Mouse (Mus musculus) ES-Bruce4 (cell line): ENCODE measurements around the gene Fabp6. TPM values are rescaled to one million over a fixed set of nuclear protein-coding genes. Genes with fewer than 3 reads are reported as not detected.

Experiments
- H3K27ac ChIP-seq: 2 replicates; pipeline ENCODE4 v1.5.1; 2012; ENCODE audit warnings: low read length, inconsistent platforms; ENCODE audit not compliant: insufficient read depth
- H3K27me3 ChIP-seq: 2 replicates; pipeline ENCODE4 v1.6.1; 2012; ENCODE audit warnings: mild to moderate bottlenecking, low read length, inconsistent platforms; ENCODE audit not compliant: control insufficient read depth, poor library complexity, insufficient read depth, severe bottlenecking
- H3K36me3 ChIP-seq: 2 replicates; pipeline ENCODE4 v1.6.1; 2012; ENCODE audit warnings: inconsistent platforms, mild to moderate bottlenecking, low read length, moderate library complexity; ENCODE audit not compliant: control insufficient read depth, poor library complexity, insufficient read depth, severe bottlenecking
- H3K4me1 ChIP-seq: one replicate; pipeline ENCODE4 v1.8.1; 2011; ENCODE audit warnings: low read length; ENCODE audit not compliant: control insufficient read depth, insufficient read depth
- H3K4me3 ChIP-seq: 2 replicates; pipeline ENCODE4 v1.5.1; 2011; ENCODE audit warnings: low read depth, mild to moderate bottlenecking, low read length
- H3K9ac ChIP-seq: 2 replicates; pipeline ENCODE4 v1.6.1; 2012; ENCODE audit warnings: low read depth, mild to moderate bottlenecking, inconsistent platforms; ENCODE audit not compliant: poor library complexity, severe bottlenecking
- H3K9me3 ChIP-seq: replicated peaks from 2 replicates; pipeline ENCODE4 v1.6.1; 2012; ENCODE audit warnings: mild to moderate bottlenecking, low read length, inconsistent platforms; ENCODE audit not compliant: control insufficient read depth, poor library complexity, insufficient read depth, severe bottlenecking
- CTCF ChIP-seq: IDR thresholded peaks from one replicate; pipeline ENCODE4 v1.8.1; 2011; ENCODE audit warnings: low read depth, low read length
- EP300 ChIP-seq: IDR thresholded peaks from 2 replicates; pipeline ENCODE4 v1.6.1; 2011; ENCODE audit warnings: low read depth, low read length; ENCODE audit not compliant: insufficient read depth
- POLR2A ChIP-seq: IDR thresholded peaks from one replicate; pipeline ENCODE4 v1.8.1; 2011; ENCODE audit warnings: low read length; ENCODE audit not compliant: insufficient read depth
- polyA plus RNA-seq: library from polyadenylated mRNA; stranded (reverse); fragments of >200 nt; gene quantifications from 2 replicates; pipeline ENCODE4 v1.2.4, GENCODE M21; 2011; ENCODE audit warnings: low read depth; ENCODE audit not compliant: missing spikeins, insufficient read depth, insufficient read length

Fabp6 gene
- polyA plus RNA-seq, result not detected in 2 replicates

DNA sequence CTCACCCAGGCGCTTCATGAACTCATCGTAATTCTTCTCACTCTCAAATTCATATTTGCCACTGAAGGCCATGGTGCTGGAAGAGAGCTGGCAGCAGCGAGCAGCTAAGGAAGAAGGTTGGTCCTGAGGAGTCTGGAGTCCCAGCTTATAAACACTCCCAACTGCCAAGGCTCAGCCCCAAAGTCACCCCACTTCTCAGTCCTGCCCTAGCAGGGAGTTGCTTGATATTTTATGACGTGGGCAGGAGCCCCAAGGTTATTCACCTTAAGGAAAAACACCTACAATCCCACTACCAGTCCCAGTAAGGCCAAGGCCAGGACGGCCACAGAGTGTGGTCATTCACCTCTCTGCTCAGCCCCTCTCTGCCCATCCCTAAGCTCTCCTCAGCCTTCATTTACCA, at the start of gene Fabp6:
Gene Fabp6 (minus strand): TSS at position 101 of the 400 bp plus-strand sequence.
- no peak within 1 kb of the TSS for H3K9ac ChIP-seq
- TF ChIP-seq EP300, result no peak
- TF ChIP-seq CTCF, result no peak
- no peak for TF ChIP-seq POLR2A
- H3K4me3 ChIP-seq, result no peak within 1 kb of the TSS
- H3K4me1 ChIP-seq, result no peaks in the 10 kb centered on the region
- no peak within 1 kb of the TSS for H3K27ac ChIP-seq
- no peaks in the 10 kb centered on the region for H3K9me3 ChIP-seq
- H3K36me3 ChIP-seq, result no peaks in the 10 kb centered on the region
- H3K27me3 ChIP-seq, result no peaks in the 10 kb centered on the region

DNA sequence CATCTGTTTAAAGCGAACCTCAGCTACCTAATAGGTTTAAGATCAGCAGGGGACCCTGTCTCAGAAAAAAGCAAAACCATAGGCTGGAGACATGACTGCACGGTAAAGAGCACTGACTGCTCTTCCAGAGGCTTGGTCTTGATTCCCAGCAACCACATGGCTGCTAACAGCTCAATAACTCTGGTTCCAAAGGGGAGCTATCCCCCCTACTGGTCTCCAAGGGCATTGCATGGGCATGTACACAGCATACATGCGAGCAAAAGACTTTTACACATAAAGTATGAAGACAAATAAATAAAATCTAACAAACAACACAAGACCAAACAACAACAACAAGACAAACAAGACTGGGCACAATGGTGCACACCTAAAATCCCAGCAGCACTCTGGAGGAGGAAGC, 43.9 kb upstream of the Fabp6 start:
- H3K9ac ChIP-seq, result no peak overlapping the region
- no peak overlapping the region for H3K4me3 ChIP-seq
- H3K36me3 ChIP-seq, result no peaks in the 10 kb centered on the region
- H3K27ac ChIP-seq, result no peak overlapping the region
- no peaks in the 10 kb centered on the region for H3K4me1 ChIP-seq
- TF ChIP-seq CTCF (peak; percentile 39), EP300 (no peak)
- H3K9me3 ChIP-seq, result peaks cover 1% of the 10 kb centered on the region; the same call in 1 of the 2 replicates
- no peaks in the 10 kb centered on the region for H3K27me3 ChIP-seq

DNA sequence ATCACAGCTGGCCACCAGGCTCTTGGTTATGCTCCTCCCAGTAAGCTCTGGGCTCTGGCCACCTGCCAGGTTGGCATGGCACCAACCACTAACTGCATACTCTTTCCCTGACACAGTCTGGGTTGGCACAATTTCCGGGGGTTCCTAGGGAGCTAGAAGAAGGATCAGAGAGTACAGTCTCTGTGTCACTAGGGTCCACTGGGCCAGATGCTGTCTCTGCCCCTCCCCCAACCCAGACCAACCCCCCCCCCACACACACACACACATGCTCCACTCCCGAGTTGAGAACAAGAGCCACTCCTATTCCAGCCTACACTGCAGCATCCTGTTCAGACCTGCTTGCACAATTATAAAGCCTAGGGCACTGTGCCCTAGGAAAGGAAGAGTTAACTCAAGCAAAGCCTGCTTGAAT, 41.8 kb upstream of the Fabp6 start:
- Histone ChIP-seq H3K27me3 (no peaks in the 10 kb centered on the region), H3K9me3 (peaks cover 19% of the 10 kb centered on the region), H3K27ac (no peak overlapping the region), H3K9ac (no peak overlapping the region), H3K4me3 (no peak overlapping the region), H3K4me1 (no peaks in the 10 kb centered on the region), H3K36me3 (no peaks in the 10 kb centered on the region)
- TF ChIP-seq EP300, result no peak
- TF ChIP-seq CTCF, result no peak
- TF ChIP-seq POLR2A, result no peak

DNA sequence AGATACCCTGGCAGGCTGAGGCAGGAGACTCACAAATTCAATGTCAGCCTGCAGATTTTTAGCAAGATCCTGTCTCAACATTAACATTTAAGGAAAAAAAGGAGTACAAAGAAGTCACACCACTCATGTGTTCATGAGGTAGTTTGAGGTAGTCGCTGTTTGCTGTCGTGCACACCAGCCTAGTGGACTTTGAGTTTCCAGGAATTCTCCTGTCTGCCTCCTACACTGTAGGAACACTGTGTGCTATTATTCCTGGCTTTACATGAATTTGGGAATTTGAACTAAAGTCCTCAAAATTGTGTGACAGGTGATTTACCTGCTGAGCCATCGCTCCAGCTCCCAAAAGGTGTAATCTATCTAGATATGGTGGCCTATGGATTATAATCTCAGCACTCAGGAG, 37.1 kb upstream of the Fabp6 start:
- no peaks in the 10 kb centered on the region for H3K4me1 ChIP-seq
- no peaks in the 10 kb centered on the region for H3K27me3 ChIP-seq
- H3K4me3 ChIP-seq, result no peak overlapping the region
- H3K27ac ChIP-seq, result no peak overlapping the region
- peaks cover 19% of the 10 kb centered on the region for H3K9me3 ChIP-seq
- no peaks in the 10 kb centered on the region for H3K36me3 ChIP-seq
- H3K9ac ChIP-seq, result no peak overlapping the region
- no peak for TF ChIP-seq EP300
- no peak for TF ChIP-seq POLR2A
- TF ChIP-seq CTCF, result no peak

DNA sequence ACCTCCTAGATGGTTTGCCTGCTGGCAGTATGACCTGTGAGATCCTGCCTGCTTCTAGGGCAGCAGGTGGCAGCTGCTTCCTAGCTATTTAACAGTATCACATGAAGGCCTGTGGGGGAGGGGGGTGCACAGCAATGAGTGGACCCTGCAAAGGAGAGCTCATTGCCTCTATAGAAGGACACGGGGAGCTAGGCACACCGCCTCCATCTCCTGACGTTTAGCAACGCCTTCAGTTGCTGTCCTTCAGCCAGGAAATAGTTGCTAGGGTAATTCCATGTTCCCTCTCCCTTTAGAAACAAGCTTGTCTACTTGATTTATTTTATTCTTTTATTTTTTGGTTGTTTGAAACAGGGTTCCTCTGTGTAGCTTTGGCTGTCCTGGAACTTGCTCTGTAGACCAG, 35.4 kb upstream of the Fabp6 start:
- Histone ChIP-seq H3K27ac (no peak overlapping the region), H3K4me1 (peaks cover 4% of the 10 kb centered on the region), H3K36me3 (no peaks in the 10 kb centered on the region), H3K9me3 (peaks cover 20% of the 10 kb centered on the region), H3K27me3 (no peaks in the 10 kb centered on the region), H3K9ac (no peak overlapping the region), H3K4me3 (no peak overlapping the region)
- TF ChIP-seq CTCF (no peak), POLR2A (no peak), EP300 (no peak)

DNA sequence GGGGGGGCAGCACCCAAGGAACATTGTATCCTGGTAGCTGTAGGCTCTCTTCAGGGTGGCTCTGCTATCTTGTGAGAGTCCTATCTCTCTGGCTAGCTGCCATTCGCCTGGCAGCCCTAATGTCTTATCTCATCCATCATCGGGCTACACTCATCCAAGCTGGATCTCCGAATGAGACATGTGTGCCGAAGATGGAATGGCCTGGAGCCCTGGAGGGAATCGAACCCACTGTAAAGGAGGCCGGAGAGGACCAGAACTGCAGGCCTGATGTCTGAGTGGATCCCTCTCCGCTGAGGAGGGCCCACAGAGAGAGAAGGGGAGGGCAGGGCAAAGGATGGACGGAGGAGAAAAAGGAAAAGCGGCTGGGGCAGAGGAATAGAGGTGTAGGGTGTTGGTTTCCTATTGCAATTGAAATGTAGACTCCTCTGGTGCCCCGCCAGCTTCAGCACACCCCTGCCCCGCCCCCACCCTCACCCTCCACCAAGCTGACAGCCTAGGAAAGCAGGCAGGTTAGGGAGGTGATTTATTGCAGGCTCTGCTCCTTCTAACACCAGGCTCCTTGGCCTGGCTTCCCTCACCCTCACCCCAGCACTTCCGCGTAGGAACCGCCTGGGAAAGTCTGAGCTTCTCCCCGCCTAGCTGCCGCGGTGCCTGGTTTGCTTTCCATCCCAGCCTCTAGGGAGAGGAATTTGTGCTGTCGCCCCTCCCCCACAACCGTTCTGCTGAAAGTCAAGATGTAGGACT, 32.5 kb upstream of the Fabp6 start:
- TF ChIP-seq EP300, result peak; percentile 70; the same call in 1 of the 2 replicates
- no peak for TF ChIP-seq CTCF
- no peak for TF ChIP-seq POLR2A
- peak overlapping the region; percentile 49 for H3K4me3 ChIP-seq

More for the DNA sequence above, 32.5 kb upstream of the Fabp6 start:
- peaks cover 4% of the 10 kb centered on the region for H3K4me1 ChIP-seq
- H3K9ac ChIP-seq, result peak overlapping the region; percentile 41
- peak overlapping the region; percentile 93 for H3K27ac ChIP-seq
- no peaks in the 10 kb centered on the region for H3K36me3 ChIP-seq
- peaks cover 7% of the 10 kb centered on the region for H3K9me3 ChIP-seq
- no peaks in the 10 kb centered on the region for H3K27me3 ChIP-seq
